ENCODE assay signal across 7 mouse cellular contexts in genomic region chr2:91070076-91070800, GRCm38 (mm10). TPM values are rescaled to one million over a fixed set of nuclear protein-coding genes. Genes with fewer than 3 reads are reported as not detected.
A peak's percentile ranks its signal among the peaks of the same experiment; 100 is the strongest.
DNase-seq lines count a peak whose midpoint lies in the region; ATAC-seq lines count a peak whose summit lies in the region.

Gene Slc39a13 (minus strand): TSS chr2:91070417.

- ATAC-seq in granulocyte monocyte progenitor cell, adult 5-6 weeks (replicated peaks; ENCODE audit: poor library complexity, severe bottlenecking): peak; percentile 83
- peak; percentile 97 for ATAC-seq in midbrain, embryonic 13.5 days

- H3K4me1 ChIP-seq in embryonic facial prominence, embryonic 10.5 days: peaks cover 35% of the 10 kb centered on the region
- H3K4me1 ChIP-seq in limb, embryonic 10.5 days: peaks cover 35% of the 10 kb centered on the region
- H3K4me1 ChIP-seq in midbrain, embryonic 13.5 days (replicated peaks): peaks cover 28% of the 10 kb centered on the region

- H3K27ac ChIP-seq in embryonic facial prominence, embryonic 10.5 days (replicated peaks): peak within 1 kb of the TSS; percentile 85
- peak within 1 kb of the TSS; percentile 87 for H3K27ac ChIP-seq in limb, embryonic 10.5 days
- H3K27ac ChIP-seq in midbrain, embryonic 13.5 days: peak within 1 kb of the TSS; percentile 81

- peaks cover 24% of the 10 kb centered on the region for H3K36me3 ChIP-seq in embryonic facial prominence, embryonic 10.5 days (replicated peaks)
- peaks cover 23% of the 10 kb centered on the region for H3K36me3 ChIP-seq in limb, embryonic 10.5 days
- H3K36me3 ChIP-seq in midbrain, embryonic 13.5 days: peaks cover 27% of the 10 kb centered on the region

- H3K4me2 ChIP-seq in midbrain, embryonic 13.5 days (replicated peaks): peak within 1 kb of the TSS; percentile 76

- peak; percentile 97 for DNase-seq in adrenal gland, postnatal 10 days
- peak; percentile 97 for DNase-seq in embryonic facial prominence, embryonic 10.5 days (ENCODE audit: low spot score)
- peak; percentile 96 for DNase-seq in kidney, adult 11 months
- DNase-seq in limb, embryonic 10.5 days (ENCODE audit: low spot score): peak; percentile 96
- DNase-seq in spleen, adult 12 weeks (ENCODE audit: low spot score): peak; percentile 93

- no peaks in the 10 kb centered on the region for H3K9me3 ChIP-seq in embryonic facial prominence, embryonic 10.5 days
- H3K9me3 ChIP-seq in limb, embryonic 10.5 days (replicated peaks): no peaks in the 10 kb centered on the region
- H3K9me3 ChIP-seq in midbrain, embryonic 13.5 days: no peaks in the 10 kb centered on the region

- peak within 1 kb of the TSS; percentile 84 for H3K9ac ChIP-seq in midbrain, embryonic 13.5 days (replicated peaks)

- WGBS in embryonic facial prominence, embryonic 10.5 days: under 1% methylated on average over 69 of the region's 69 CpGs
- WGBS in limb, embryonic 10.5 days: under 1% methylated on average over 60 of the region's 69 CpGs
- under 1% methylated on average over 69 of the region's 69 CpGs for WGBS in midbrain, embryonic 13.5 days

- peak within 1 kb of the TSS; percentile 70 for H3K4me3 ChIP-seq in embryonic facial prominence, embryonic 10.5 days
- peak within 1 kb of the TSS; percentile 61 for H3K4me3 ChIP-seq in limb, embryonic 10.5 days
- H3K4me3 ChIP-seq in midbrain, embryonic 13.5 days (replicated peaks): peak within 1 kb of the TSS; percentile 71

- H3K27me3 ChIP-seq in embryonic facial prominence, embryonic 10.5 days (replicated peaks; ENCODE audit: low read depth, poor library complexity, severe bottlenecking): no peaks in the 10 kb centered on the region
- H3K27me3 ChIP-seq in limb, embryonic 10.5 days (ENCODE audit: low read depth, poor library complexity, severe bottlenecking): no peaks in the 10 kb centered on the region
- H3K27me3 ChIP-seq in midbrain, embryonic 13.5 days: no peaks in the 10 kb centered on the region

RNA-seq across cellular contexts. Expression of gene Slc39a13, which starts in this region (rescaled TPM):
- total RNA-seq in adrenal gland, postnatal 10 days (2021): 10 to 100 TPM; 22.3 to 30.5 TPM
- 20.3 and 24.2 TPM in 2 replicates for polyA plus RNA-seq in embryonic facial prominence, embryonic 10.5 days (2016; fragmentation: Nextera tagmentation; extraction: Ambion mirVana)
- 10.0 and 35.1 TPM in 2 replicates for total RNA-seq in granulocyte monocyte progenitor cell, adult 5-6 weeks (2014; fragmentation: Nextera tagmentation)
- total RNA-seq in granulocyte monocyte progenitor cell, adult 5-6 weeks (2017): 4.8 and 9.4 TPM in 2 replicates
- polyA plus RNA-seq in limb, embryonic 10.5 days (2016; fragmentation: Nextera tagmentation; extraction: Ambion mirVana): 18.1 and 31.6 TPM in 2 replicates
- 25.0 and 29.4 TPM in 2 replicates for polyA plus RNA-seq in midbrain, embryonic 13.5 days (2015; fragmentation: Nextera tagmentation; extraction: Ambion mirVana)

Comparison
In these comparisons a context has a peak if more than half of its experiments do, and no peak if none do; other contexts are left out.
1. Peak in every context shown above with its lines: DNase-seq, ATAC-seq, H3K4me3 ChIP-seq and H3K27ac ChIP-seq.